Mouse (Mus musculus) E14TG2a.4 (cell line): ENCODE measurements at regions not wholly inside any gene's neighbourhood (a gene's known extent, or its start where the extent isn't known, plus 50 kb on each side); places are given as distances from the start of the nearest gene placed in this dataset.

Experiments
- H3K27me3 ChIP-seq: 2 replicates; pipeline ENCODE4 v1.6.1; 2014; ENCODE audit warnings: low read length, control low read depth; ENCODE audit not compliant: insufficient read depth
- H3K36me3 ChIP-seq: 2 replicates; pipeline ENCODE4 v1.6.1; 2014; ENCODE audit warnings: low read length, control low read depth; ENCODE audit not compliant: insufficient read depth
- H3K4me1 ChIP-seq: replicated peaks from 2 replicates; pipeline ENCODE4 v1.6.1; 2014; ENCODE audit warnings: low read depth, low read length, control low read depth
- H3K4me3 ChIP-seq: replicated peaks from 2 replicates; pipeline ENCODE4 v1.5.1; 2014; ENCODE audit warnings: mild to moderate bottlenecking, low read length
- H3K9me3 ChIP-seq: 2 replicates; pipeline ENCODE4 v1.6.1; 2014; ENCODE audit warnings: low read length, control low read depth
- CTCF ChIP-seq: conservative IDR thresholded peaks from 2 replicates; pipeline ENCODE4 v1.5.1; 2014; ENCODE audit warnings: low read length
- NANOG ChIP-seq: IDR thresholded peaks from 2 replicates; pipeline ENCODE4 v1.6.1; 2014; ENCODE audit warnings: borderline replicate concordance, low read length, mixed read lengths
- POU5F1 ChIP-seq: IDR thresholded peaks from 2 replicates; pipeline ENCODE4 v1.6.1; 2014; ENCODE audit warnings: low read length, borderline replicate concordance

- no peak overlapping the region for H3K4me3 ChIP-seq
- peaks cover 22% of the 10 kb centered on the region for H3K4me1 ChIP-seq
- no peaks in the 10 kb centered on the region for H3K9me3 ChIP-seq
- TF ChIP-seq NANOG (no peak), POU5F1 (no peak)
- H3K36me3 ChIP-seq = no peaks in the 10 kb centered on the region
- H3K27me3 ChIP-seq = no peaks in the 10 kb centered on the region
Measured at GRCm38 (mm10) chr13:28794547-28794946, 159.0 kb downstream of the Sox4 start.

- no peak overlapping the region for H3K4me3 ChIP-seq
- no peaks in the 10 kb centered on the region for H3K9me3 ChIP-seq
- peaks cover 17% of the 10 kb centered on the region for H3K4me1 ChIP-seq
- no peaks in the 10 kb centered on the region for H3K27me3 ChIP-seq
- TF ChIP-seq POU5F1 (no peak), CTCF (no peak), NANOG (no peak)
- H3K36me3 ChIP-seq = no peaks in the 10 kb centered on the region
Measured at GRCm38 (mm10) chr13:28793166-28793935, 160.2 kb downstream of the Sox4 start.

DNA sequence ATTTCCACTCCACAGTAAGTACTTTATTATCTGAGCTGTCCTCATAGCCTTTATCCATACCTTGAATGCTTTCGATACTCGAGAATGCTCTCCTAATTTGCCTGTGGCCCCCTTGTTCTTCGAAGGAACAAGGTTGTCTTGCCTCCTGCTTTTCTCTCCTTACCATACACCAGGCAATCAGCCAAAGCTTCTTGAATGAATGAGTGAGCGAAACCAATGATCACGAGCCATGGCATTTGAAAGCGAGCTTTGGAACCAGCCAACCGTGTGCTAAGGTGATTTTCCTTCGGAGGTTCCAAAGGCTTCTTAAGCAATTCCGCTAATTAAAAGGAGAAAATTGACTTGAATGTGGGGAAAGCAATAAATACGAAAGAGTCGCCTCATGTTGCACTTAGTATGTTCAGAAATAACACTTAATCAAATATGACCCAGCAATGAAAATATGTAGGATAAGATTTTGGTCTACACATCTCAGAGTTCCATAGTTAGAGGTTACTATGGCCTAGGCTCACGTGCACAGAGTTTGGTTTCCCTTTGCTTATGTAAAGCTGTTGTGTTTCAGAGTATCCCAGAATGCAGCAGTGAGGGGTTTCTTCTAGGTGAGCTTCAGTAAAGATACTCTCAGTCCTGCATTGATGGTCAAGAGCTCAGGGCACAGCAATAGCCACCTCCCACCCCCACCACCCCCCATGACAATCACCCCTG is 160.9 kb downstream of the Sox4 start:
- no peak overlapping the region for H3K4me3 ChIP-seq
- H3K36me3 ChIP-seq = no peaks in the 10 kb centered on the region
- H3K27me3 ChIP-seq = no peaks in the 10 kb centered on the region
- TF ChIP-seq CTCF (no peak), NANOG (no peak), POU5F1 (no peak)
- no peaks in the 10 kb centered on the region for H3K9me3 ChIP-seq
- H3K4me1 ChIP-seq = peaks cover 21% of the 10 kb centered on the region

DNA sequence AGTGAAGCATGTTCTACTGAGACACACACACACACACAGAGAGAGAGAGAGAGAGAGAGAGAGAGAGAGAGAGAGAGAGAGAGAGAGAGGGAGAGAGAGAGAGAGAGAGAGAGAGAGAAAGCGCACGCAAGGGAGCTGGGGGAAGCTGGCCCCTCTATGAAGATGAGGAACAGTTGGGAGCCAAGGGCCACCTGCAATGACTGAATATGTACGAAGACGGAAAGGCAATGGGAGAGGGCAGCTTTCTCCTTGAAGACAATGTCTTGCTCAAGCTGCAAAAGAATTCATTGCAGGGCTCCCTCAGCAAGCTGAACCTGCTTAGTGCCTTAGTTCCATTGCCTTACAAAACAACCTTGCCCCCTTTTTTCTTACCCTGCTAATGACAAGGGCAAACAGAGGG is 163.1 kb downstream of the Sox4 start:
- TF ChIP-seq POU5F1 (no peak), NANOG (no peak), CTCF (no peak)
- no peak overlapping the region for H3K4me3 ChIP-seq
- H3K27me3 ChIP-seq = no peaks in the 10 kb centered on the region
- H3K4me1 ChIP-seq = peaks cover 33% of the 10 kb centered on the region
- H3K36me3 ChIP-seq = no peaks in the 10 kb centered on the region
- no peaks in the 10 kb centered on the region for H3K9me3 ChIP-seq

- Histone ChIP-seq H3K4me3 (no peak overlapping the region), H3K9me3 (no peaks in the 10 kb centered on the region), H3K36me3 (no peaks in the 10 kb centered on the region), H3K27me3 (no peaks in the 10 kb centered on the region), H3K4me1 (peaks cover 51% of the 10 kb centered on the region)
- TF ChIP-seq POU5F1 = no peak
- no peak for TF ChIP-seq NANOG
- TF ChIP-seq CTCF = no peak
Measured at GRCm38 (mm10) chr13:28787331-28787643, 166.2 kb downstream of the Sox4 start.

GRCm38 (mm10) chr13:28786629-28787330 is 166.7 kb downstream of the Sox4 start:
- no peaks in the 10 kb centered on the region for H3K9me3 ChIP-seq
- H3K4me3 ChIP-seq = no peak overlapping the region
- H3K4me1 ChIP-seq = peaks cover 55% of the 10 kb centered on the region
- H3K36me3 ChIP-seq = no peaks in the 10 kb centered on the region
- no peaks in the 10 kb centered on the region for H3K27me3 ChIP-seq
- TF ChIP-seq CTCF (no peak), NANOG (no peak), POU5F1 (no peak)

- no peaks in the 10 kb centered on the region for H3K9me3 ChIP-seq
- H3K27me3 ChIP-seq = no peaks in the 10 kb centered on the region
- H3K4me1 ChIP-seq = peaks cover 76% of the 10 kb centered on the region
- no peak overlapping the region for H3K4me3 ChIP-seq
- H3K36me3 ChIP-seq = no peaks in the 10 kb centered on the region
- TF ChIP-seq CTCF = no peak
- no peak for TF ChIP-seq POU5F1
- no peak for TF ChIP-seq NANOG
Measured at GRCm38 (mm10) chr13:28782497-28783246, 170.8 kb downstream of the Sox4 start.

DNA sequence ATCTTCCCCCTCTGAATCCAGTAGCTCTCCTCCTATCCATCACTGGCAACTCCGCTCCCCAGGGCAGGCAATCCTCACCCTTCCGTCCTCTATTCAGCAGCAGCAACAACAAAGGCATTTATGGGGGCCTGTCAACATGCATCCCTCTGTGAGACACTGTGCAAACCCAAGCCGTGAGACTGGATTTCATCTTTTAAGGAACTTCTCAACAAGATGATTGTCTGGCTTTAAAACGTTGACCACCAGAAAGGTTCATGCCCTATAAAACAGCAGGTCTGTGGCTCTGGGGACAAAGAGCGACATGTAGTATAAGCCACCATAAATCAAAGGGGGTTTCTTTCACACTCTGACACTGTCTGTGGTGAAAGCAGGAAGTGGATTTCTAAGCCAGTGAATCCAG is 171.4 kb downstream of the Sox4 start:
- Histone ChIP-seq H3K4me3 (peak overlapping the region; percentile 32; the same call in 1 of the 2 replicates), H3K4me1 (peaks cover 76% of the 10 kb centered on the region), H3K9me3 (no peaks in the 10 kb centered on the region), H3K27me3 (no peaks in the 10 kb centered on the region), H3K36me3 (no peaks in the 10 kb centered on the region)
- TF ChIP-seq CTCF = no peak
- TF ChIP-seq NANOG = no peak
- TF ChIP-seq POU5F1 = no peak
